Mouse (Mus musculus) heart, postnatal 0 days (tissue): ENCODE data around the gene Dag1.

Experiments used
- CTCF ChIP-seq: IDR thresholded peaks from 2 replicates; pipeline ENCODE4 v1.5.1; 2016; ENCODE audit warnings: antibody characterized with exemption, control low read depth, low read depth
- EP300 ChIP-seq: IDR thresholded peaks from 2 replicates; pipeline ENCODE4 v1.6.1; 2016; ENCODE audit warnings: antibody characterized with exemption, low read depth

GRCm38 (mm10) chr9:108266261-108266935 is 2.6 kb upstream of the Dag1 start:
- no peak for TF ChIP-seq EP300
- no peak for TF ChIP-seq CTCF
